Mouse (Mus musculus): ENCODE data around the gene Tmod1.

- TF ChIP-seq POLR2A (IDR thresholded peaks at IDR 0.05; ENCODE audit: extremely low read depth, insufficient read depth, low read length) (no peak), CTCF (IDR thresholded peaks at IDR 0.05; ENCODE audit: extremely low read depth, insufficient read depth, low read length) (no peak)
Measured at GRCm38 (mm10) chr4:46068573-46068972, 29.8 kb downstream of the Tmod1 start.
